Mouse (Mus musculus) granulocyte monocyte progenitor cell, adult 5-6 weeks (primary cell): ENCODE results near the gene Ppm1h. TPM values are rescaled to one million over a fixed set of nuclear protein-coding genes. Genes with fewer than 3 reads are reported as not detected.

Source experiments
- ATAC-seq: replicated peaks from 2 replicates; pipeline ENCODE4 v1.8.0; 2016; ENCODE audit warnings: mild to moderate bottlenecking, moderate TSS enrichment, inconsistent platforms; ENCODE audit not compliant: poor library complexity, severe bottlenecking
- total RNA-seq, 2 experiments: library from RNA; stranded (forward) in 1 of 2; stranded (reverse) in 1 of 2; fragments of 200-712, 200-1000 nt in 1 of 2; fragments of >200 nt in 1 of 2; fragmentation: Nextera tagmentation in 1 of 2; gene quantifications; 2 replicates each; pipeline ENCODE4 v1.2.3; 2014 to 2017

Ppm1h gene
- total RNA-seq, 2 experiments from 2014 or later = 25.0 to 37.0 TPM

DNA sequence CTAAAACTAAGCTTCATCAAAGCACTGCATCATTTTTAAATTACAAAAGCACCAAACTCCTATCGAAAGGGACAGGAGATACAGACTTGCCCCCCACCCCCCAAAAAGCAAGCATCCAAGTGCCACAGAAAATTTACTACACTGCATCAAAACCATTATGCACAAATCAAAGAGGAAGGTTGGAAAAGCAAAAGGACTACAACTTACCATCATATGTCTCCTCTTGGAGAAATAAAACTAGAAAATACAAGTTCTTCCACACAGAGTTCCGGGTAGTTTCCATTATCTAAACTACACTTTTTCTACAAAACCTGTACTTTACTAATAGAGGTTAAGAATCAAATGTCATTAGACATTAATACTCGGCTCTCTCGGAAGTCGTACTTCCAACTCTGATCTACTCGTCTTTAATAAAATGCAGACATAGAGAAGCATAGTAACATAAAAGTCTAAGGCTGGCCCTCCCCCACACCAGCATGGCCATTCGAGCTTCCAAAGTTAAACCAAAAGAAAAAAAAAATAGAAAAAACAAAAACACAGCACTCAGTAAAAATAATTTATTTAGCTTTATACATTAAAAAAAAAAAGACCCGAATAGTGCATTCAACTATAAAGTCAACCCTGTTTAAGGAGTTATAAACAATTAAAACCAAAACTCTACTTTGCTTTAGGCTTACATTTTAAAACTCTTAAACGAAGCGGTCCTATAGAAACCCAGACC lies 306.1 kb downstream of the Ppm1h start:
- ATAC-seq = no peak

DNA sequence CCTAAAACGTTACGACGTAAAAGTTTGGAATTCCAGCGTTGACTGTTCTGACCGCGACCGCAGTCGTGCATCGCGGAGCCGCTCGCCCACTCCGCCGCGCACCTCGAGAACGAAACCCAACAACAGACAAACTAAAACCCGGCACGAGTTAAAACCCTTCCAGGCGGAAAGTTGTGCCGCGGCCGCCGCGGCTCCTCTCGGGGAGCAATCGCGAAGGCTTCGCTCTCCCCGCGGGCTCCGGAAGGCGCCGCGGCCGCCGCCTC lies 306.6 kb downstream of the Ppm1h start:
- ATAC-seq = peak; percentile 5; the same call in 1 of the 2 replicates

DNA sequence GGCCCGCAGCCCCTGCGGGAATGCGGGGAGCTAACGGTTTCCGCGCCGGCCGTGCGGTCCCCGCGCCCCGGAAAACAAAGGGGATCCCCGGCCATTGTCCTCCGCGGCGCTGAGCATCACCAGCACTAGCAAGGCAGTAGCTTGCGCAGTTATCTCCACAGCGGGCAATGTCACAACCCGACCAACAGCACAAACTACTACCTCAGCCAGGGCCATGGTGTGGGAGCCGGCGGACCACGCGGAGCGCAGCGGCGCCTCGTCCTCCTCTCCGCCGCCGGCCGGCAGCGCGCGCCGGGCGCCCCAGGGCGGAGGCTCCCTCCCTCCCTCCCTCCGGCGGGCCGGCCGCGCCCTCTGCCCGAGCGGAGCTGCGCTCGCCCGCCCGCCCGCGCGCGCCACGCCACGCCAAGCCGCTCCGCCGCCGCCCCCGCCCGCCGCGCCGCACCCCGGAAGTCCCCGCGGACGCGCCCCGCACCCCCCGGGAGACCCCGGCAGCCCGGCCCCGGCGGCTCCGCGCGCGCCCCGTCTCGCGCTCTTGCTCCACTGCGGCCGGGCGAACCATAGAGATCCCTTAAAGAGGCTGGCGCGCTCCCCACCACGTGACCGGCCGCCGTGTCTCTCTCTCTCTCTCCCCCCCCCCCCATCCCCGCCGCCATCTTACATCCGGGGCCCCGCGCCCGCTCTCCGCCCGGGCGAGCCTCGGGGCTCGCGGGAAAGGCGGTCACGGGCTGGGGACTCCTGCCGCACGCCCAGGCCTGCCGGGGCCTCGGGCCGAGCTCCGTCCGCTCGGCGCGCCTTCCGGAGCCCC lies 307.2 kb downstream of the Ppm1h start:
- peak; percentile 41 for ATAC-seq

DNA sequence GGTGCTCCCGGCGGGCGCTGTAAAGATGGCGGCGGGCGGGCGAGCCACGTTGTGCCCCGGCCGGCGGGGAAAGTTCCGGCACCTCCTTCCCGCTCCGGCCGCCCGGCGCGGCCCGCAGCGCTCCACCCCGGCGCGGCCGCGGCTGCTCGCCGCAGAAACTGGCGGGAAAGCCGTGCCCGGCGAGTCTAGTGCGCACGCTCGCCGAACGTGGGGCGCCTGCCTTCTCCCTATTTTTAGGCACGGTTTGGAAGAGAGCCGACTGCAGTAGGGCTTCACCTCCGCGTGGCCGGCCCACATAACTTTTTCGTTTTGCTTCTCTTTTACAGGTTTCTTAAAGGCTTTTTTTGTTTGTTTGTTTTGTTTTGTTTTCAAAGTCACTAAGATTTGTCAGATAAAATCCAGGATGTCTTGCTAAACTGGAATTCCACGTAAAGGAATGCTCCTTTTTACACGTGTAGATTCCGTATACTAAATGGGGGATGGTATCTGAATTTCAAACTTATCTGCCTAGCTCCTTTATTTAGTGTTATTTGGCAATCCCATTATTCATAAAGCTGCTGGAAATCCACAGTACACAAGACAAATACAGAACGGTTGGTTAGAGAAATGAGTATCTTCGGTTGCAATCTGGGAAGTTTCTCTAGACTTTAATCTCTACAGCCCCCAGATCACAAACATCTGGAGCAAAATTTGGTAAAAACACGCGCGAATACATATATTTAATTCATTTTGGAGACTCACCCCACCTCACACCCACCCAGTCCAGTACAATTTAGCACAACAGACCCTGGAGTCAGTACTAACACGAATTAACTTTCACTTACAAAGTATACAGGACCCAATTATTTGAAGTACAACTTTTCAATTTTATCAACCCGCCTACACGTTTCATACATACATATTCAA lies 308.0 kb downstream of the Ppm1h start:
- ATAC-seq = peak; percentile 48

DNA sequence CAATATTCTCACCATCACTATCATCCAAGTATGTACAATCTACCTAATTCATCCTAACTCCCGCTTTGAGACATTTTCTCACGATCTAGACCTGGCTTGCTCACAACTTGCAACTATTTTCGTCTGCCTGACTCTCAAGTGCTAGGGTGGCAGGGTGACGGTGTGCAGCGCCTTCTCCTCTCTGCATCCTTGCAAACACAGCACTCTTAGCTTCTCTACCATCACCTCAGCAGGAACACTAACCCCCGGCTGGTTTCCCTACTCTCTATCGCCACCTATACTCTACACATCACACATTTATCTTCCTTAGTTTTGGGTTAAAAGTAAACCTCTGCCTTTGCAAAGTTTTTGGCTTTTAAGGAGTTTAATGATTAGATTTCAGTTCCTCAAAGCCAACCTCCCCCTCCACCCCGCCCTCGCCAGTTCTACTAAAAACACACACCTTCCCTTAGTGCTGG lies 309.1 kb downstream of the Ppm1h start:
- peak; percentile 41 for ATAC-seq

DNA sequence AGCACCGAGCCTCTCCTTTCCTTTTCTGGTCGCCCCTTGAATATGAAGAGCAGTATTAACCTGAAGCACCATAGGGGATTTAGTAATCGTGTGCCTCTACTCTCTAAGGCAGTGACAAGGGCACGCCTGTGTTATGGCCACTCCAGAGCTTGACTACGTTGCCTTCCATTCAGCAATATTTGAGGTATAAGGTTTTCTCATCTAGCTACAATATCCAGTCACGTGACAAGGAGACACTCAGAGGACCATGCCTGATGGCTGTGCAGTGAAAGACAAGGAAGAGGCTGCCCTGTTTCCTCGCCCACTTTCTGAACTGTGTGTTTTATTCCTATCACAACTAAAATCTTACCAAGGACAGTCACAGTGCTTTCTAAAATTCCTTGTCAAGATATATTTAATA lies 309.8 kb downstream of the Ppm1h start:
- ATAC-seq = no peak

DNA sequence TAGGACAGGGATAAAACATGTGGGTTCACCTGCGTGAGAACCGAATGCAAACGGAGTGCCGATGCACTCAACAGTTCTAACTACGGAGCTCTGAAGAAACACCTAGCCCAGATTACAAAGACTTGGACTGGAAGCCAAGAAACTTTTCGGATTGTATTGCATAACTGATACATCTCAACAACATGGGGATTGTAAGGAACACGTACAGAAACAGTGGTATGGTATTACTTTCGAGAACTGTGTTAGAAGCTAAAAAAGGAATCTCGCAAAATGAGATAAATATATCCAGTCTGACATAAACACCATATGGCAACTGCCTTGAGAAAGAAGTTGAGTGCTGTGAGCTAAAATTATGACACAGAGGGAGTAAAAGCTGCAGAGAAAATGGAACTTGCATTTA lies 311.4 kb downstream of the Ppm1h start:
- no peak for ATAC-seq

DNA sequence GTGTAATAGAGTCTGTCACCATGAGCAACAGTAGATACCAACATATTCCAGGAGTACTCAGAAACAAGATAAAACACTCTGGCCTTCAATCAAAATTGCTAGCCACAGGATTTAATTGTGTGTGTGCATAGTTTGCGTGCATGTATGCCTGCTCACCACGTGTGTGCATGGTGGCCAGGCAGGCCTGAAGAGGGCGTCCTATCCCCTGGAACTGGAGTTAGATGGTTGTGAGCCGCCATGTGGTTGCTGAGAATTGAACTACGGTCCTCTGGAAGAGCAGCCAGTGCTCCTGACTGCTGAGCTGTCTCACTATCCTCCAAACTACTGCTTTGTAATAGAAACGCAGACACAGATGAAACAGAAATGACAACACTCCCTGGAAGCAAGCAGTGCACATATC lies 312.0 kb downstream of the Ppm1h start:
- no peak for ATAC-seq

DNA sequence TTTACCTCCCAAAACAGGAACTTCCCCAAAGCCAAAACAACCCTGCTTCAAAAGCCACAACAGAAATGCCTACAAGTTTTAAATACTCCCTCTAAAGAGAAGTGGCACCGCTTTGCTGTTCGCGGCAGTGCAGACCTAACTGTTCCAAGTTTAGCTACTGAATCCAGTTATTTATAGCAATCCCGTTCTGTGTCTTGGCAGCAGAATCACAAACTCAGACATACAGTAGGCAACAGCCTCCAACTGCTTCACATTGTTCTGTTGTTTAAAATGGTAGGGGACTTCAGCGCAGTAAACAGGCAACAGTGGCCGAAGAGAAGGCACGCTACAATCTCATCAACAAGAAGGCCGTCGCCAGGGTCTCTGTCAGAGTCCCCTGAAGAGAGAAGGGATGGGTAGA lies 312.5 kb downstream of the Ppm1h start:
- no peak for ATAC-seq

DNA sequence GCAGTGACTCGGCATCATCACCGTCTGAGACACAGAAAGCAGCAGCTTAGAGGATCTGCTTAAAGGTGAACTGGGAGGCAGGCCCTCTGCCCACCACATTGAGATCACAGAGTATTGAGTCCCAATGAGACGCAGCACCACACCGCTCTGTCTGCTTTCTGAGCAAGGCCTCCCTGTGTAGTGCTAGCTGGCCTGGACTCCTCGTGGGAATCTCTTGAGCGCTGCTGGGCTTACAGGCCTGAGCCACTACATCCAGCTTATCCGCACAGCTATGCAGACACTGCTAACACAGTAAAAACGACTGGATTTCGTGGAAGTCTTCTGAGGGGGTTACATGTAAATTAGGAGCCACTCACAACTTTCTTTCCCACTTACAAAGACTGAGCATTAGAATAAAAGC lies 313.1 kb downstream of the Ppm1h start:
- ATAC-seq = no peak

DNA sequence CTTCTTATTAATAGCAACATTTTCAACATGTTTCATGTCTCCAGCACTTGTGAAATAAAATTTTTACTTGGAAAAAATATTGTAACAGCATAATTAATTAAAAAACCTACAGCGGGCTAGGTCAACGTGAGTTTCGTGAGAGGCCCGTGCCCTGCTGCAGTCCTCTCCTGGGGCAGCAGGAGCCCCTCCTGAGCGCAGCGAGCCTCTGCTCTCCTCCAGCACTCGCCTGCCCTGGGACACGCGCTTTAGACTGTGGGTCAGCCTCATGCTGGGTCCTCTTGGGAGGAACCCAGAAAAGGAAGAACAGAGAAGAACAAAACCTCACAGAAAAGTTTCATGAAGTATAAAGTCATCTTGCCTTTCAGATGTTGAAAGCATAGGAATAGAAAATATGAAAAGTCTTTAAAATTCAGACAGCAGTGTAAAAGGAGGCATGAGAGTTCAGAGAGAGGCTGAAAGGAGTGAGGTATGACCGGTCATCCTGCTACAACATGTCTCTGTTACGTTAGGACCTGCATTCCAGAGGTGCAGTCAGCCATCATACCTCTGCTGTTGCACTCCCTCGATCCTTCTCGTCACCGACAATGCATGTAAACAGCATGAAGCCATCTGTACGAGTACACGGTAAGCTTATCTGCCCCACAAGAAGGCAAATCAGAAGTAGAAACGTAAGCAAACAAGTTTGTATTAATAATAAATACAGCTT lies 316.0 kb downstream of the Ppm1h start:
- no peak for ATAC-seq

Other genes with a start within 250 kb of the Ppm1h start
- gene Avpr1a, start 230.3 kb upstream of the Ppm1h start, total RNA-seq (2014; fragmentation: Nextera tagmentation) = not detected in 2 replicates
- not detected in 2 replicates for gene Avpr1a, start 230.3 kb upstream of the Ppm1h start, total RNA-seq (2017)